ENCODE assay signal across 9 mouse cellular contexts in genomic region chr6:129631046-129631445, GRCm38 (mm10). TPM values are rescaled to one million over a fixed set of nuclear protein-coding genes. Genes with fewer than 3 reads are reported as not detected.
"Had no signal": no experiment of that assay in that cellular context is flagged by ENCODE, and none has a peak within 500 bp of the region (broad histone marks: within the 10 kb centered on the region; RNA-seq: fewer than 3 reads in every experiment).

No protein-coding gene starts in this region.

RNA-seq across cellular contexts. Expression of gene Klrk1, which starts 7.4 kb away (rescaled TPM):
- total RNA-seq: left cerebral cortex, adult 2 months; left cerebral cortex, adult 8-10 months; left cerebral cortex, postnatal 10 days; left cerebral cortex, postnatal 14 days; left cerebral cortex, postnatal 25 days; left cerebral cortex, postnatal 36 days; left cerebral cortex, postnatal 4 days; midbrain, postnatal 0 days had no signal

RNA-seq across cellular contexts. Expression of gene Klrc3, which starts 12.1 kb away (rescaled TPM):
- total RNA-seq: left cerebral cortex, adult 2 months; left cerebral cortex, adult 8-10 months; left cerebral cortex, postnatal 10 days; left cerebral cortex, postnatal 14 days; left cerebral cortex, postnatal 25 days; left cerebral cortex, postnatal 36 days; left cerebral cortex, postnatal 4 days; liver, adult 2 months; midbrain, postnatal 0 days had no signal

RNA-seq across cellular contexts. Expression of gene Klrc2, which starts 29.4 kb away (rescaled TPM):
- total RNA-seq: left cerebral cortex, adult 2 months; left cerebral cortex, adult 8-10 months; left cerebral cortex, postnatal 10 days; left cerebral cortex, postnatal 14 days; left cerebral cortex, postnatal 25 days; left cerebral cortex, postnatal 36 days; left cerebral cortex, postnatal 4 days; midbrain, postnatal 0 days had no signal

RNA-seq across cellular contexts. Expression of gene Klrd1, which starts 39.5 kb away (rescaled TPM):
- total RNA-seq: left cerebral cortex, adult 2 months; left cerebral cortex, adult 8-10 months; left cerebral cortex, postnatal 10 days; left cerebral cortex, postnatal 25 days; left cerebral cortex, postnatal 4 days; midbrain, postnatal 0 days had no signal

RNA-seq across cellular contexts. Expression of gene Klrc1, which starts 47.7 kb away (rescaled TPM):
- total RNA-seq: left cerebral cortex, adult 2 months; left cerebral cortex, adult 8-10 months; left cerebral cortex, postnatal 10 days; left cerebral cortex, postnatal 14 days; left cerebral cortex, postnatal 25 days; left cerebral cortex, postnatal 36 days; left cerebral cortex, postnatal 4 days; midbrain, postnatal 0 days had no signal
